Mouse (Mus musculus) T-cell, adult 2 months (primary cell): ENCODE measurements around the gene Pigo.
A peak's percentile ranks its signal among the peaks of the same experiment; 100 is the strongest.

Experiments
- DNase-seq: peaks from one replicate; pipeline ENCODE4 v3.0.0; 2022; ENCODE audit warnings: low spot score

Pigo gene

DNA sequence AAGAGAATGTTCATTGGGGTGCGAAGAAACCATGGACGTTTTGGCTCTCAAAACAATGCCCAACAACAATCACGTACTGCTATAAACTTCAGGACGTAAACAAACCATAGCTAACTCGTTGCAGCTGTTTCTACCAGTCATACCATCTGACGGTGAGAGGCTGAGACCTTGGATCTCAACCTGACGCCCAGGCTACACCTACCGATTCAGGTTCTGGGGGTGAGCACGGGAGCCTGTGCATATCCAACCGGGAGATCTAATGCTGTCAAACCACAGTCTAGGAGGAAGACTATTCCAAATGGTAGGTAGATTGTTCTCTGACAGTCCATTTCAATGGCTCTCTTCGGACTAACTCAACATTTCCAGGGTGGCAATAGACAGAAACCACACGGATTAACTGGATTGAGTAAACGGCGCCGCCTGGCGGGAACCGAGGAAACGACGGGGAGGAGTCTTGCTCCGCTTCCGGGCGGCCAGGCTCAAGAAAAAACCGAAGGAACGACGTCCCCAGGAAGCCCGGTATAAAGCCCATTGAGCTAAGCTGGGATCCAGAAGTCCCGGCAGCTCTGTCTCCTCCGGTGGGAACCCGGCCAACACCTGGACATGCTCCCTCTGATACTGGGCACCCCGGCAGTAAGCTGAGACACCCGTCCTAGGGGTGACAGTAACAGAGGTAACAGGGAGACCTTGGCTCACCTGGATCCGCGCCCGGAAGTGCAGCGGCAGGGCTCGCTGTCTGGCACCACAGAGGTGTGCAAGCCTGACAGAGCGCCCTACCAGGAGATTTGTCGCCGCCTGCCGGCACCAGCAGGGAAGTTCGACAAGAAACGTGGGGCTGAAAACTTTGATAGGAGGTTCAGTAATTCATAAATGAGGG is at the start of gene Pigo:
TSS of gene Pigo (minus strand) at position 736 of the 877 bp plus-strand sequence.
- peak; percentile 93 for DNase-seq

DNA sequence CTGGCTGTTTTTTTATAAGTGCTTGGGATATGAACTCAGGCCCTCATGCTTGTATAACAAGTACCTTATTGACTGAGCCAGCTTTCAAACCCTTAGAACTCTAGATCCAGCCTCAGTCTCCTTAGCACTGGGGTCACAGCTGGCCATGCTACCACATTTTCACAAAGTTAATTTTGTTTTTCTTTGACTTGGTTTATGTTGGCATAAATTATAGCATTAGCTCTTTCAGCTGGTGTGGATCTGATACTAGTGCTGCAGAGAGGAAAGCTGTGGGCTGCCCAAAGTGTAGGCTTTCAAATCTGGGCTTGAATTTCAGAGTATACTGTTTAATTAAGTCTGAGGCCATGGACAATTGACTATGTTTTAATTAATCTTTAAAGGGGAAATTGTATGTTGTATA is 49.3 kb upstream of the Pigo start:
- no peak for DNase-seq

GRCm38 (mm10) chr4:43065471-43065870 is 39.9 kb upstream of the Pigo start:
- DNase-seq, result no peak

GRCm38 (mm10) chr4:43060286-43060685 is 34.7 kb upstream of the Pigo start:
- no peak for DNase-seq

DNA sequence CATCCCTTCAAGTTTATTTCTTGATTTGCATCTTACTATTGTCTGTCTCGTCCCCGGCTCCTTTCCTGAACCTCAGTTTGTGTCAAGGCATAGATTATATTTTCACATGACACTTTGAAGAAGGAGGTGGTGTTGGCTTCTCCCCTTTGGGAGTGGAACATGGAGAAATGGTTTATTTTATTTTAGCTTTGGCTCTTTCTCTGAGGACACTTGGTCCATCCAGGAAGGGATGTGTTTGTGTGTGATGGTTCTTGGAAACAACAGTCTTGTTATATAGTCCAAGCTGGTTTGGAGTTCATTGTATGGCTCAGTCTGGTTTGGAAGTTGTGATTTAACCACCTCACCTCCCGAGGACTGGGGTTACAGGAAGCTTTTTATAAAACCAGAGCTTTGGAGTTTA is 34.1 kb upstream of the Pigo start:
- no peak for DNase-seq

- peak; percentile 59 for DNase-seq
Observed at GRCm38 (mm10) chr4:43058753-43059654, 33.4 kb upstream of the Pigo start, which contains the start of gene Unc13b. Gene Unc13b (plus strand): TSS chr4:43058953.

DNA sequence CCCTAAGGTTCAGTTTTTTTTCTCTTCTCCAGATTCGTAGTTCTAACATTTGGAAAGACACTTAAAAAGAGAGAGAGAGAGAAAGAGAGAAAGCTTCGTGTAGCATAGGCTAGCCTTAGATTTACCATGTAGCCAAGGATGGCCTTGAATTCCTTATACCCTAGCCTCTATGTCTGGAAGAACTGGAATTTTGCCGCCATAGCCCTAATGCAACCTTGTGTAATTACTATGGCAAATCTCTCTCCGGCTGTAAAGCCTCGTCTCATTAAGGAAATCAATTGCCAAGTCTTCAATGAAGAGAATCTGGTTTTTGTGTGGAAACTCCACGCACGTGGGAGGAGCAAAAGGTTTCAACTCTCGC is 32.8 kb upstream of the Pigo start:
- DNase-seq, result no peak

GRCm38 (mm10) chr4:43057654-43058053 is 32.0 kb upstream of the Pigo start:
- no peak for DNase-seq

DNA sequence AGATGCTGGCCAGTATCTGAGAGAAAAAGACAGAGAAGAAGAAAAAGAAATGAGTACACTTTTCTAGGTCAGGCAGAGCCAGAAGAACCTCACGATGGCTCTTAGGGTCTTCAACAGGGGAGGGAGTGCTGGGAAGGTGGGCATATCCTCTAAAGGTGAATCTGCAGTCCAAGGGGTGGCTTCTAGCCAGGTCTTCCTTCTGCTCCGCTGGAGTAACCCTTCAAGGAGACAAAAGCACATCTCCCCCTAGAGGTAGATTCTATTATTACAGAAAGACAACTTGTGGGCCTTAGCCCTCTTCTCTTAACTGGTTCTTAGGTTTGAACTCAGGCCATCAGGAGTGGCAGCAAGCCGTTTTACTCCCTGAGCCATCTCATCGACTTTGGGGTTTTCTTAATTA is 27.0 kb upstream of the Pigo start:
- DNase-seq, result peak; percentile 30

DNA sequence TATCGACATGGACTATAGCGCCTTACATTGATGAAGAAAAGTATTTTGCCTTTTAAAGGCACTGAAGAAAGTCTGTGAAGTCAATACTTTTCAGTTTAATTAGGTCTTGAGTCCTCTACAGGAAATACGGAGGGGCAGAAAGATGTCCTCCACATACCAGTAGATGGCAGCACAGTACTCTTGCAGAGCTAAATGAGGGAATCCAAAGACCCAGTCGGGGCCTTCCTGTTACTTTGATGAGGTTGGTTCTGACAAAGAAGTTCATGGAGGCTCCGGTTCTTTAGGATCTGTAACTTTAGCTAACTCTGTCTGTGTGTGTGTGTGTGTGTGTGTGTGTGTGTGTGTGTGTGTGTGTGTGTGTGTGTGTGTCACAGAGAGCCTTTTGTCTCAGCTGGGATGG is 21.6 kb upstream of the Pigo start:
- DNase-seq, result peak; percentile 81

GRCm38 (mm10) chr4:43046607-43047006 is 21.0 kb upstream of the Pigo start:
- no peak for DNase-seq

GRCm38 (mm10) chr4:43045659-43046302 is 20.2 kb upstream of the Pigo start, which contains the start of gene Fam214b:
Gene Fam214b (minus strand): TSS chr4:43046220.
- peak; percentile 84 for DNase-seq

DNA sequence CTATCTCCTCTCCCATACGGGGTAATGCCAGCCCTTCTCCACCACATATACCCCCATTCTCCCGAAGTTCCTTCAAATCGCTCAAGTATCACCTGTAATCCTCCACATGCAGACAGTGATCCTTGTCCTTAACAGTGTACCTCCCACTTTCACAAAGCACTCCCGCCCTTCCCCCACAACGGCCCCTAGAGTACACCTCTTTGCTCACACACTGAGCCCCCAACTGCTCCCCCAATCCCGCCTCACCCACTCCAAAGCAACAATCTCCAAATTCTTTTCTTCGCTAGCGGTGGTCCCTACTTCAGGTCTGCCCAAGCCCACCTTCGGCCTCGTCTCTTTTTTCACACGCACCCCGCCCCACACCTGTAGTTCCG is 19.7 kb upstream of the Pigo start:
- DNase-seq, result peak; percentile 4

DNA sequence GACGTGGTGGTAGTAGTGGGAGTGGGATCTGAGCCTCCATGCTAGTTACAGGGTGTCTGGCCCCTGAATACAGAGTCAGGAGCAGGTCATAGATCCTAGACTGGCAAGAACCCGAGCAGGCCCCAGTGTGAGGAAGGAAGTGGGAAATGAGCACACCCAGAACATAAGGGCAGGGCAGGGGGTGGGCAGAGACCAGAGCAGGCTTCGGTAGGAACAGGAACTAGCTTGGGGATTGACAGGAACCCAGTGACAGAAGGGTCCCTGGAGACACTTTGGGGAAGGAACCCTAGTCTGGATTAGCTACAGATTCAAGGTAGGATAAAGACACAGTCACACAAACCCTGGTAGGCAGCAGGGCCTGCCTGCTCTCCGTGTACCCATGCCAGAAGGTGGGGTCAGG is 19.1 kb upstream of the Pigo start:
- no peak for DNase-seq

DNA sequence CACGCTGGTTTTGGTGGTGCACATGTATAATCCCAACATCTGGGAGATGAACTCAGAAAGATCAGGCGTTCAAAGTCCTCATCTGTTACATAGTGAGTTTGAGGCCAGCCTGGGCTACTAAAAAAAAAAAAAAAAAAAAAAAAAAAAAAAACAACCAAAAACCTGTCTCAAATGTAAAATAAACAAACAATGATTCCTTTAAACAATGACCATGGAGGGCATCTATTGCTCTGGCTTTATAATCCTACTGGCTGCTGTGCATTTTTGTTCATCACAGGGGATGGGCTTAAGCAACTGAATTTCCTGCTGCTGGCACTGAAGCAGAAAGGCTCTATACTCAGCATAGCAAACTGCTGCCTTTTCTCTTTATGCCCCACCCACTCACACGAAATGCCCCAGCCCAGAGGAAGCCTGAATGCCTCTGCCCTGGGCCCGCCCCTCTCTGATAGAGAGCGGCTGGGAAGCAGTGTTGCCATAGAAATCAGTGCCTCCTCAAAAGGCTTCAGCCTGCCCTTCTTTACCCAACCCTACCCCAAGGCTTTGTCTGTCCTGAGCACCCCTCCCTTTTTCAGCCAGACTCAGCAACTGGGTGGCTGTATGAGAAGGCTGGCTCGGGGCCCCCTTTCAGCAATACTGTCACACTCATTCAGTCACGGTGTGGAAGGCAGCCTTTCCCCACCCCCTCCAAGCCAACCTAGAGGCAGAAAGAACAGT is 18.2 kb upstream of the Pigo start:
- peak; percentile 84 for DNase-seq

DNA sequence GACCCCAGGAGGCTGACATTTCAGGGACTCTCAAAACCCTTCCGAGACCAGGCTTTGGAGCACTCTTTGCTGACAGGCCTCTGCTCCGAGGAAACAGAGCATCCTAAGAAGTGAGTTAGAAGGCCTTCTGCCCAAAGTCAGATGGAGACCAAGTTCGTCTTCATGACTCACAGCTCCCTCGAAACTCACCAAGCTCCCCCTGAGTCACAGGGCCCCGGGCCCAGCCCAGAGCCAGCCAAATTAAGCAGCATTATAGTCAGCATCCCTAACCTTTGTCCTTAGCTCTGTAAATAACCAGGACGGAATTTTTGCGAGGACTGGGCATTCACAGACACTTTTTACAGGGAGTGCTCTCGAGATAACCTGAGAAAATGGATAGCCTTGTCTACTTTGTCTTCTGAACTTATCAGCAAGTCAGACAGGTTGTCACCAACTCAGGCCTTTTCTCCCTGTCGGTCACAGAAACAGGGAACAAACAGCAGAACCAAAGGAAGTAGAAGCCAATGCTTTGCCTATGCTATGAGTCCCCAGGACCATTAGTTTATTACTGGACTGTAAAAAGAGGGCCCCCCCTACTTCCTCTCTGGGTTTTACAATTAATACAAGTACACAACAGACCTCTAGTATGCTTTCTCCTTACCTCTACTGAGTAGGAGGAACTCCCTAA is 15.4 kb upstream of the Pigo start:
- DNase-seq, result no peak

GRCm38 (mm10) chr4:43040114-43040572 is 14.5 kb upstream of the Pigo start:
- DNase-seq, result peak; percentile 90

GRCm38 (mm10) chr4:43039609-43040008 is 14.0 kb upstream of the Pigo start:
- DNase-seq, result no peak

DNA sequence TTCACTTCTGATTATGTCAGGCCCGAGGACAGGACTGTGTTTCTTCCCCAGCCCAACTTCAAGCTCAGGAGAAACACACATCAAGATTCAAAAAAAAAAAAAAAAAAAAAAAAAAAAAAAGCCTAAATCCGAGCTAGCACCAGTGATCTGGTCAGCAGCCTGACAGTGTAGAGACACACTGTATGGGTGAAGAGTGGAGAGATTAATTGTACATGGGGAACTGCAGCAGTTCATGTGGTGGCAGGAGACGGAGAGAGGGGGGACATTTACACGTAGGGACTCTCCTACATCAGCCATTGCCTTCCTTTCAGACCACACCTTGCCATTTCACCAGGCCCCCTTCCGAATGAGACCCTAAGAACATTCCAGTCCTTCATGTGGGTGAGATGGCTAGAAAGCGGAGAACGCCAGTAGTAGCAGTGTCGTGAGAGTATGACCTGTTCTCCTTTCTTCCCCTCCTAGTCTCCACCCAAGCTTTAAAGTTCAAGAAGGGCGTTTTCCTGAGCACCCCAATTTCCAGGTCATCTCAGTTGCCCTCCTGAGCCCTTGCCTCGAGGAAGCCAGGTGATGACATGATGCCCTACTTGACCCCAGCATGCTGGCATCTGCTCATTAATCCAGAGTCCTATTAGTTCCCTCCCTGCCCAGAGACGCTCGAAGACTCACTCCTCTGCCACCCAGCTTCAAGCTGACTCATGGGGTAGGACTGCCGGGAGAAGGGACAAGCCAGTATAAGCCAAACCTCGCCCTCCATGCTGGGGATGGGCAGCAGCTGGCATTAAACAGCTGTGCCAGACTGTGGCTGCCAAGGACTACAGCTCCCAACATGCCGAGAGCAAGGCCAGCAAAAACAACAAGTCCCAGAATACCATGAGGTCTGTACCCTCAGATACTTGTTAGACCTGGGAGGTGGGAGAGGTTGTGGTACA is 13.2 kb upstream of the Pigo start:
- DNase-seq, result no peak
